Mouse (Mus musculus) granulocyte monocyte progenitor cell, adult 5-6 weeks (primary cell): ENCODE measurements at regions not wholly inside any gene's neighbourhood (a gene's known extent, or its start where the extent isn't known, plus 50 kb on each side); places are given as distances from the start of the nearest gene placed in this dataset.

Source experiments
- ATAC-seq: replicated peaks from 2 replicates; pipeline ENCODE4 v1.8.0; 2016; ENCODE audit warnings: mild to moderate bottlenecking, moderate TSS enrichment, inconsistent platforms; ENCODE audit not compliant: poor library complexity, severe bottlenecking

DNA sequence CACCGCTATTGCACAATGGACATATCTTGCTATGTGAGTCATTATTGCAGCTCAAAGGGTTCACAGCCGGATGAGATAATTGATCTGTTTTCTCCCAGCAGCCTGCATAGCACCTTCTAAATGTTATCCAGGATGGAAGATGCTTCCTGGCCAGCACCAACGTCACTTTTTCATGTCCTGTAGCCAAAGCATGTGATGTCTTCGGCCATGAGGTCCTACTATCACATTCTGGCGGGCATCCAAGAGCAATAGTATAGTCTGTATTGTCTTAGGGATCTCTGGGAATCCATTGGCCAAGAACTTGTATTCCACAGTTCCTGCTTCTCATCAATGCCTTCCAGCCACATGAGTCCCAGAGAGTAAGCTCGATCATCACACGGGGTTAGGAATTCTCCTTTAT lies 70.6 kb downstream of the Npy start:
- ATAC-seq, result no peak

DNA sequence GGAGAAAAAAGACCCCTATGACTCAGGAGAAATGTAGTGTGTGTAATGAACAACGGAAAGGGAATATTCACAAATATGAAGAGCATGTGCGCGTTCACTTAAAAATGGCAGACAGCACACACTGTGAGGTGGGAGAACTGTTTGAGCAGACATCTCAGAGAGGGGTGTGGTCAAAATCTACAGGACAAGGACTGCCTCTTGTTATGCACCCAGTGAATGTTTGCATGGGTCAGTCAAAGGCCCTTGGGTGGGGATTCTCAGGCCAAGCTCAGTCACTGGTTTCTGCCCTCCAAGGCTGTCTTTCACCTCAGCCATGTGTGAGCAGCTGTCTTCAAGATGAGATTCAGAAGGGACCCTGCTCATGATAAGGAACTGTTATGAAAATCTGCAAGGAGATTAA lies 76.6 kb downstream of the Npy start:
- ATAC-seq, result no peak

GRCm38 (mm10) chr6:49901512-49901911 lies 79.0 kb downstream of the Npy start:
- ATAC-seq, result no peak

DNA sequence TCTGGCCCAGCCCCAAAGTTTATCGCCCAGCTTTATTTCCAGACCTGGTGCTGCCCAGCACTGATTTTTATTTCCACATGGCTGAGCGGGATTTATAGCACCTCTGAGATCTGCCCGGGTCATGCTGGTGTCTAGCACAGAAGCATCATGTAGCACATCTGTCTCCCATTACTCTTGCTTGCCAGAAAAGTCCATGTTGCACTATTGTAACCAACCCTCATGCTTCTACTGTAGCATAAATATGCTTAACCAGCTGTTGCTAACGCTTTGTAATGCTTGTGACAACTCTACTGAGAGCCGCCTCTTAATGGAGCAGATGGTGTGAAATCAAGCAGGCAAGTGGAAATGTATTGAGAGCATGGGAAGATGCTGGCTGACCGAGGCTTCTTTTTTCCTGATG lies 81.5 kb downstream of the Npy start:
- ATAC-seq, result no peak

DNA sequence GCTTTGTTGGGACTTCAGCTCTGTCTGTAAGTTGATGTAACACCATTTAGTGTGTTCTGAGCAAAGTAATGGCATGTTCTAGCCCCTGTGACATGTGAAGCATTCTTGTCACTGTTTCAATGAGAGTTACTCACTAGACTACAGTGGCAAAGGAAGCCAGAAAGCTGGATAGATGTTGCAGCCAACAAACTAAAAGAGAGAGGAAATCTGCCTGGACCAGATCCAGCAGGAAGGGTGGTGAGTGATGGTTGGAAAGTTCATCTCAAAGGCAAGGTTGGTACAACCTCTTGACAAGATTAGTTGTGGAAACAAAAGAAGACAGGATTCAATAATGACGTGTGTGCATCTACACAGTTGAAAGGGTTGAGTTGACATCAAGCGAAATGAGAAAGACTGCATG lies 83.9 kb downstream of the Npy start:
- ATAC-seq, result no peak

- ATAC-seq, result no peak
Measured at GRCm38 (mm10) chr6:49919089-49919812, 96.7 kb downstream of the Npy start.

DNA sequence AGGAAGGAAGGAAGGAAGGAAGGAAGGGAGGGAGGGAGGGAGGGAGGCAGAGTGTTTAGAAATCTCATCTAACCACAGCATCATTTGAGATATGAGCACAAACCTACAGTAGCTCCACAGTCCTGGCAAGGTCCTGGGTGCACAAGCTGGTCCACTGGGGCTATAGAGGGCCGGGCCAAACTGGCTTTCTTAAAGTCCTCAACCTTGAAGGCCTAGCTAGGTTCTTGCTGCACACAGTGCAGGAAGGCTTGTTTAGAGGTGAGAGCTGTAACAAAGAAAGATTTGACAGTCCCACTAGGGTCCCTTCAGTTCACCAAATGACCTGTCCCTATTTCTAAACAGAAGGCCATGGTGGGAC lies 97.3 kb downstream of the Npy start:
- ATAC-seq, result no peak

- no peak for ATAC-seq
Measured at GRCm38 (mm10) chr6:49924296-49924695, 101.8 kb downstream of the Npy start.

- no peak for ATAC-seq
Measured at GRCm38 (mm10) chr6:49928075-49928474, 105.6 kb downstream of the Npy start.

- ATAC-seq, result peak; percentile 73
Measured at GRCm38 (mm10) chr6:49930104-49930503, 107.6 kb downstream of the Npy start.

GRCm38 (mm10) chr6:49943087-49943486 lies 120.6 kb downstream of the Npy start:
- no peak for ATAC-seq

DNA sequence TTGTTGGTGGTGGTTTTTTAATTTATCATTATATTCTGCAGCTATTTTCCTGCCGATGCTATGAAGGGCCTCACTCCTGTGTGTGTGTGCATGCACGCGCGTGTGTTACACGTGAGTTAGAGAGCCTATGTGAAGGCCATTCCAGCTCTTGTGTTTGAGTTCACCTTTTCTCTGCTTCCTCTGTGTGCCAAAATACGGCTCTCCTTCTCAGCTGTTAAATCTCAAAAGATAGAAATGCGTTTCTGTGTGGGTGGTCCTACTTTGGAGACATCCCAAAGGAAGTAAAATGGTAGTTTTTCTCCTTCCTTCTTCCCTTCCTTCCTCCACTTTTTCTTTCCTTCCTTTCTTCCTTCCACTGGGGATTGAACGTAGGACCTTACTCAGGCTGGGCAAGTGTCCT lies 136.4 kb downstream of the Npy start:
- no peak for ATAC-seq

GRCm38 (mm10) chr6:49961166-49961565 lies 138.7 kb downstream of the Npy start:
- no peak for ATAC-seq

DNA sequence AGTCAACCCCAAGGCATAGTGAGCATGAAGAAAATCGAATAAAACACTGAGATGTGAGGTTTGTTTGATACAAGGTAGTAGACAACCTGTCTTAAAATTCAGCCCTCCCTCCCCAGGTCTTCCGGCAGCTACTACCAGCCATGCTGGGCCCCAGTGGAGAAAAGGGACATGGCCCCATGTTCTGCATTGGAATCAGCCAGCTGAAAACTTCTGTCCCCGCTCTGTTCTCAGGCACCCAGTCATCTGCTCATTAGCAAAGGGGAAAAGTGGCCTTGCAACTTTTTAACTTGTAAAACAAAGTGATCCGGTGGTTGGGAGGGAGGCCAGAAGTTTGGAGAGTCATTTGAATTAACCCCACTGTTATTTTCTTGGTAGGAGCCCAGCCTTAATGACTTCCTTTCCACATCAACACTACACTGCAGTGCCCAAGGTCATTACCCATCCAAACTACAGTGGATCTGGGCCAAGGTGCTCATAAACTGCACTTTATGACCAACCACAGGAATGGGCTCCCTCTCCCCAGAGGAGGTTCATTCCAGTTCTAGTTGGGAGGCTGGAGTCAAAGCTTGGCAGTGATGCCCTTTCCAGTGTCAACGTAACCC lies 143.5 kb downstream of the Npy start:
- no peak for ATAC-seq

- ATAC-seq, result no peak
Measured at GRCm38 (mm10) chr6:49966555-49966954, 143.5 kb upstream of the Mpp6 start.

DNA sequence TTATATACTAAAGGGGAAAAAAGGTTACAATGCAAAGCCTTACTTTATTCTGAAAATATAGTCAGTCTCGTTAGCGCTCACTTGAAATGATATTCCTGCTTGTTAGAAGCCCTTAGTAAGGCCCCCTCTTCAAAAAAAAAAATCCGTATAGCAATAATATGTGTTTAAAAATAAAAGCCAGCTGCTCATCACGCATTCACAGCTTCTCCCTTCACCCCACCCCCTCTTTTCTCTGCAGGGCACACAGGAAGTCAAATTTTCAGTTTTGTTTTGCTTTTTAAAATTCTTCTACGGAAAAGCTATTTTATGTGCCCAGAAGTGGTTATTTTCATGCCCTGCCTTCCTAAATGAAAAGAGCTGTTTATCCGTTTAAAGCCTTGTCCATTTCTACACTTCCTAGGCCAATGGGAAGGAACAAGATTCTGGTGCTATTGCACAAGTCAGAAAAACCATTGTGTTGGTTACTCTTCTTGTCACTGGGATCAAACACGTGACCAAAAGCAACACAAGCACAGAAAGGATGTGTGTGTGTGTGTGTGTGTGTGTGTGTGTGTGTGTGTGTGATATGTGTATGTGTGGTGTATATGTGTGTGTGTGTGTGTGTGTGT lies 136.7 kb upstream of the Mpp6 start:
- ATAC-seq, result peak; percentile 42; the same call in 1 of the 2 replicates

GRCm38 (mm10) chr6:49977783-49978182 lies 132.3 kb upstream of the Mpp6 start:
- no peak for ATAC-seq

- no peak for ATAC-seq
Measured at GRCm38 (mm10) chr6:49983740-49984139, 126.3 kb upstream of the Mpp6 start.

DNA sequence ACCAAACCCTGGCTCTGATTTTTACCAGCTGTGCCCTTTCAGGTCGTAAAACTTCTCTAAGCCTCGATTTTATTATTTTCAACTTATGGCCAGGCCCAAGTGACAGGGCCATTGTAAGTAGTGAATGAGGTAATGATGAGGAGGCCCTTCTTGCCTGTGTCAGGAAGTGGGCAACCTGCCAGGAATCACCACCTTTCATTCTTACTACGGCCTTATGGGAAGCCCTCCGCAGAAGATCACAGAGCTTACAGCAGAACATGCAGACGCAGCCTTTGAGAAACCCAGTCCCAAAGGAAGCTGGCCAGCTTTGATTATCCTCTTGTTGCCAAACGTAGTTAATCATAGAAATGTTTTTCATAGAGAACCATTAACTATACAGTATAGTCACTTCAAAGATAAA lies 124.9 kb upstream of the Mpp6 start:
- no peak for ATAC-seq

GRCm38 (mm10) chr6:49987141-49987540 lies 122.9 kb upstream of the Mpp6 start:
- ATAC-seq, result no peak

DNA sequence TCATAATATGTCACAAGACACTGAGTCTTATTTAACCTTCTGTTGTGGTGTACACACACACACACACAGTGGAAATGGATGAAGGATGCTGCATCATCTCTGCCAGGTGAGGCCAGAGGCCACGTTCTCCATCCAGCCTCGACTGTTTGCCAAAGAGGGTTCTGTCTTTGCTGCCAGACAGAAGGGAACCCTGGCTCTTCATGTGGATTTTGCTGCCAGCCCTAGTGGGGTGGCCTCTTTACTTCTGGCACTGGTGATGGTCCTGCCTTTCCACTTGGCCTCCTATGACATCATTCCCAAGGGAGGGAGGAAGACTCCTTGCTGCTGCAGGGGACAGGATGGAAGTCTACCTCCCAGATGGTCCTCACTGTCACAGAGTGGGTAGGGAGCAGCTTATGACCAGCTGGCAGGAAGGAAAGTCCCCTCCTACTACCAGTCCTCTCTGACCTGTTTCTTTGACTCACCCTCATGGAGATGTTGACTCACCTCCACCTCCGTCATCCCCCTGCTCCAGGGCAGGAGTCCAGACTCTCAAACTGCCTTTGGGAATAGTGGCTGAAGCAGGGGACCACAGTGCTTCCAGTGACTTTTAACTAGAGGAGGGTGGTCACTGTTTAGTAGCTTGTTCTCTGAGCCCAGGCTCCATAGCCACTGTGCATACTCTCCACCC lies 122.4 kb upstream of the Mpp6 start:
- ATAC-seq, result no peak
